Mouse (Mus musculus): ENCODE measurements around the gene Gria4. TPM values are rescaled to one million over a fixed set of nuclear protein-coding genes. Genes with fewer than 3 reads are reported as not detected.
A peak's percentile ranks its signal among the peaks of the same experiment; 100 is the strongest.
"Not testable (repeated sequence)": the region's sequence is repeated elsewhere in the genome, so short reads cannot be mapped to it uniquely, and the experiment has no call there.

Gene Gria4
- polyA plus RNA-seq, 3 experiments from 2014 or later, result not detected

DNA sequence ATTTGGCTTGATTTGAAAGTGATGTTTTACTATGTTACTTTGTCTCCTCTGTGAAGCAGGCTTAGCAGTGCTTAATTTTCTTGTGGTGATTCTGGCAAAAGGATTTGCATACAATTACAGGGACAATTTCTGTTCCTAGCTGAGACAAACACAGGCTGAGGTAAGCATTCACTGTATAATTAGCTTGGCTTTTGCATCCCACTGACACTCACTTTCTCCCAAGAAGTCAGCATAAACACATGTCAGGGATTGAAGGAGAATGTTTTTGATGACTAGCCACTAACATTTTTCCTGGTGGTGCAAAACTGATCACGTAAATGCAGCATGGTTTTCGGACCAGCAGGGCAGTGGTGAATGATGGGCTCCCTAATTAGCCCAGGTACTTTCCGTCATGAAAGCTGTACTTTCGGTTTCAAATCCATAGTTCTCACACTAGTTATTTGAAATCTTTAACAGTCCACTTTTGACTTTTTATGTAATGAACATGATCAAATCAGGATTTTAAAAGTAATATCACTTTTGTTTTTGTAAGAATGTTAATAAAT, 240.5 kb downstream of the Gria4 start:
- no peak for ATAC-seq

GRCm38 (mm10) chr9:4539218-4539617, 256.8 kb downstream of the Gria4 start:
- no peak for ATAC-seq

DNA sequence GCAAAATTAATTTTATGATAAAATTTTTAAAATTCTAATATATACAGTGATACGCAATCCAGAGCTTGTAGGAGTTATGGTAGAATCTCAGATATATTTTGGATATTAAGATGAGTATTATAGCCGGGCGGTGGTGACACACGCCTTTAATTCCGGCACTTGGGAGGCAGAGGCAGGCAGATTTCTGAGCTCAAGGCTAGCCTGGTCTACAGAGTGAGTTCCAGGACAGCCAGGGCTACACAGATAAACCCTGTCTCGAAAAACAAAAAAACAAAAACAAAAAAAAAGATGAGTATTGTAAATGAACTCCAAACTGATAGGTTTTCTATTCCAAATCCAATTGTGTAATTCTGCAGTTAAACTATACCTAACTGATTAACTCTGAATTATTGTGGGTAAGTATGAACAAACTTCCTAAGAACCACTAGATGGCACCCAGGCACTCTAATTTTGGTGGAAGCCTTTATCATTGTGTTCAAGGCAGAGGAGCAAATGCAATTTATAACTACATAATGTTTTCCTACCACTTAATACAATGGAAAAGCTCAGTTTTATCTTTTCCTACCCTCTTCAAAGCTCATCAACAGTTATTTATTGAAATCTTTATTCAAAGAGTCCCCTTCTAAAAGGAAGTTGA, 259.4 kb downstream of the Gria4 start:
- no peak for ATAC-seq

DNA sequence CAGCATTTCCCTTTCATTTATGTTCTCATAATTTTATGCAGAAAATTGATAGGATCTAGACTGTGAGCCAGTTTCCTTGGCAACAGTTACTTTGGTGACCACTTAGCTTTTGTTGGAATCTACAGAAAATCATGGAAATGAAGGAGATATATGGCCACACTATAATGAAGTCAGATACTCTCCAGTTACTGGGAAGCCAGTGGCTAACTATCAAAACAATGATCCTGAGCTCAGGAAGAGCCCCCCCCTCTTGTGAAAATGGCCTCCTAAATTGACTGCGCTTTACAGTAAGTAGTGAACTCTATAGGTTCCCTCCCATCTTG, 281.5 kb downstream of the Gria4 start:
- no peak for ATAC-seq

DNA sequence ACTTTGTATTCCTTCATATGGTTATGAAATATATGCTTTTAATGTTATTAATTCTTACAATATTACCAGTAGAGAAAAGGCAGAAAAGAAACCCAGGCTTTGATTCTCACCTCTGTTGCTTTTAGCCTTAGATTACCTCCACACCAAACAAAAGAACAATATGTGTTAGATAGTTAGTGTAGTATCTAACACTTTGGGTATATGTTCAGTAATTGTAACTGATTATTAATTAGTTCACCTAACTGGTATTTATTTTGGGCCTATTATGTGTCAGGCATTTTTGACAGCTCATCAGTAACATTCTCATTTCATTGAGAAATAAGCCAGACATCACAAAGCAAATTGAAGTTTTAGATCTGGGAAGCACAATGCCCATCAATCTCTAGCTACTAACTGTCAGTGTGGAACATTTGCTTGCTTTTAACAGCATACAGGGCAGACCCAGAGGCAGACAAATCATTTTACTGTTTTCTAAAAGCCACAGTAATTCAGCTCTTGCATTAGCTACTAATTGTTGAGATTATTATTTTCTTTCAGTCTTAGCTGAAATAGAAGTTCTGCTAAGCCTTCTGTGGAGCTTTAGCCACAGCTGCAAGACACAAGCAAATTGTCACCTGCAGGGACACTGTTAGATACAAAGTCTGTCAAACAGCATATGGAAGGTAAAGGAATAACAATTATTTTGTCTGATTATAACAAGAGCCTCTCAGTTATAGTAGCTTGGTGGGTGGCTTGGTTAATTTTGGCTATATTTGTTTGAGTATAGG, 282.1 kb downstream of the Gria4 start:
- no peak for ATAC-seq

GRCm38 (mm10) chr9:4506086-4506485, 289.9 kb downstream of the Gria4 start:
- ATAC-seq, result no peak

- no peak for ATAC-seq
These were observed 290.9 kb downstream of the Gria4 start for GRCm38 (mm10) chr9:4505087-4505486.

GRCm38 (mm10) chr9:4486428-4486827, 309.6 kb downstream of the Gria4 start:
- no peak for ATAC-seq

DNA sequence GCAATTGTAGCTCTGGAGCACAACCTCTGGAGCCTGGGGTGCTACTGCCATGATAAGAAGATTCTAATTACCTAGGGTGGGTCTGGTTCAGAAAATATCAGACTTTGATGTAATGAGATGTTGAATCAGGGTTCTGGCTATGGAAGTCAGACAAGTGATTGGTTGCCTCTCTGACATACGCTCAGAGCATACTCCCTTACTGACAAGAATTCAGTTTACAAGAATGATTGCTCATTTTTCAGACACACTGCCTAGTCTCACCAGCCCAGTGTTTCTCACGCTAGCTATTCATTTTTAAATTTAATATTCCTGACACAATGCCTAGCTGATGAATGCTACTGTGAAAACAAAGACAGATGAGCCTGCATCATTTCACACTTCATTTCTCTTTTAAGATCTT, 311.5 kb downstream of the Gria4 start:
- no peak for ATAC-seq

DNA sequence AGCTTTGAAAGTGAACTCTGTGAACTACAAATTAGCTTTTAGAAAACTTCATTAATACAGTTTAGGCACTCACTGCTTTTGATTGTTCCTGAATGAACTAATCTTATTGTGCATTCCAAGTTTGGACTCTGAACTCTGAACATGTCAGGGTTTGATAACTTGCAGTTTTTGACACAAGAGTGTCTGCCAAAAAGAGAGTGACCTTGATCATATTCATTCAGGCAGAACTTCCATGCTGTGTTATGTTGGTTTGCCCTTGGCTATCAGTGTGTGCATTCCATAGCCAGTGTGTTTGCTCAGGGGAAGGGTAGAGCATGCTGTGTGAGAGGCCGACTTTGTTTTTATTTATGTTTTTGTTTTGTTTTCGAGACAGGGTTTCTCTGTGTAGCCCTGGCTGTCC, 325.2 kb downstream of the Gria4 start:
- no peak for ATAC-seq

GRCm38 (mm10) chr9:4459456-4460070, 336.5 kb downstream of the Gria4 start:
- ATAC-seq, result no peak

GRCm38 (mm10) chr9:4458193-4458592, 337.8 kb downstream of the Gria4 start:
- no peak for ATAC-seq

- ATAC-seq, result no peak
These were observed 338.4 kb downstream of the Gria4 start for GRCm38 (mm10) chr9:4457644-4458043.

DNA sequence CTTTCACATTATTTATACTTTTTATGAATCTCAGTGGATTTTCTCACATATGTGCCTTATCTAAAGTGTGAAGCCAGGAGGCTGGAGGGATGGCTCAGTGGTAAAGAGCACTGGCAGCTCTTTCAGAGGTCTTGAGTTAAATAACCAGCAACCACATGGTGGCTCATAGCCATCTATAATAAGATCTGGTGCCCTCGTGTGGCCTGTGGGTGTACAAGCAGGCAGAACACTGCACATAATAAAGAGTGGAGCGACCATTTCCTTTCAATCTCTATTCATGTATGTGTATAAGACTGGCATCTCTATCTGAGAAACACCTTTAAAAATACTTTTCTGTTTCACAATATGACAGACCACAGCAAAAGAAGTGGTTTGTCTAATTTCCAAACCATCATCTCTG, 353.1 kb downstream of the Gria4 start:
- ATAC-seq, result peak; percentile 67

DNA sequence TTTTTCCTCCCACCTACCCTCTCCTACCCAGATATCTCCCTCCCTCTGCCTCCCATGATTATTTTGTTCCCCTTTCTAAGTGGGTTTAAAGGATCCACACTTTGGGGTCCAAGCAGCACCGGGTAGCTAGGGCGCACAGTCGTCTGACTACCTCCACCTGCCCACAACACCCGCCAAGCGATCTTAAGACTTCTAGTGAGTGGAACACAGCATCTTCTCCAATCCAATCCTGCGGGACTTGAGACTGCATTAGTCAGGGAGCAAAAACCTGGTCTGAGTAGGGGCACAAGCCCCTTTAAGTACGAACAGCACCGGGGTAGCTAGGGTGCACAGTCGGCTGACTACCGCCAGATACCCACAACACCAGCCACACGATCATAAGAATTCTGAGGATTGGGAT, 395.2 kb downstream of the Gria4 start:
- ATAC-seq, result not testable (repeated sequence)

DNA sequence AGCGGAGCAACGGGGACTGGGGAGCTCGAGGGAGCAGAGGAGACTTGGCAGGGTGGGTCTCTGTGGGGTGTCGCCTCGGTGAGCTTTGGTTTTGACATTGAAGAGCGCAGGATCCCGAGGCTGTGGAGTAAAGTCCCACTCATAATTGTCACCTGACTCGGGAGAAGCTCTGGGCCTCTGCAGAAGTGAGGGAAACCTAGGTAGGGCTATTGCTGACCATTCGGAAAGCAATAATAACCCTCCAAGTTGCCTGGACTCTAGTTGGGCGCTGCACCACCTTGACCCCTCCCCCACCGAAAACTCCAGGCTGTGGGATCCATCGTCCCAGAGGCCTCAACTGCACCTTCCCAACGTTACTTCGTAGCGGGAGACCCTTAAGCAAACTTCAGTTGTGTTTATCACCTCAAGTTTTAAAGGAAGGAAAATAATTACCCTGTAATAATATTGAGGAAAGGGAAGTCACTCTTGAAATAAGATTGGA, 419.4 kb downstream of the Gria4 start:
- ATAC-seq, result peak; percentile 30

- ATAC-seq, result peak; percentile 95
These were observed 420.0 kb downstream of the Gria4 start, which contains the start of gene Msantd4 for GRCm38 (mm10) chr9:4375828-4376639. Msantd4 (plus strand) TSS chr9:4376562.

All from inflammation-experienced regulatory T-cells, adult 6 months (primary cell).